Mouse (Mus musculus) heart, postnatal 36 days (tissue): ENCODE results near the gene Slc5a11. TPM values are rescaled to one million over a fixed set of nuclear protein-coding genes. Genes with fewer than 3 reads are reported as not detected.

Experiments used
- DNase-seq, 2 experiments: peaks; one replicate each; pipeline ENCODE4 v3.0.0; 2021 to 2022
- intact Hi-C: fragments of 180-260 bp; cut with DNase I; formaldehyde crosslinking; loops from one replicate; pipeline ENCODE4 v1.15.1; 2025
- total RNA-seq, 2 experiments: library from RNA; stranded (reverse); gene quantifications; 2 replicates each; pipeline ENCODE4 v1.2.3; 2021

The Slc5a11 gene
- total RNA-seq, 2 experiments from 2014 or later: not detected

DNA sequence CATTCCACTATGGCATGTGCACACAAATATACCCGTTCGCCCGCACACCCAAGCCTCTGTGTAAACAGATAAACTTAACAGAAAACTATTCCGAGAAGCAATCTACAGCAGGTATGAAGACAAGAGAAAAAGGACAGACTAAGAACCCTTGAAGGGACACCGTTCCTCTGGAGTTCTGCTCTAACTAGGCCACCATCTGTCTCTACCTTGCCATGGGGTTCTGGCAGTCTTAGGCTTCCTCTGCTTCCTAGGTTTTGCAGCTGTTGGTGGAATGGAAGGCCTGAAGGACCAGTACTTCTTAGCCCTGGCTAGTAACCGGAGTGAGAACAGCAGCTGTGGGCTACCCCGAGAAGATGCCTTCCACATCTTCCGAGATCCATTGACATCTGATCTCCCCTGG, 43.5 kb downstream of the Slc5a11 start:
- no peak for DNase-seq
- intact Hi-C loops: no loop called here

- intact Hi-C loops: no loop called here
These were observed 58.5 kb downstream of the Slc5a11 start for GRCm38 (mm10) chr7:123273056-123273455.

DNA sequence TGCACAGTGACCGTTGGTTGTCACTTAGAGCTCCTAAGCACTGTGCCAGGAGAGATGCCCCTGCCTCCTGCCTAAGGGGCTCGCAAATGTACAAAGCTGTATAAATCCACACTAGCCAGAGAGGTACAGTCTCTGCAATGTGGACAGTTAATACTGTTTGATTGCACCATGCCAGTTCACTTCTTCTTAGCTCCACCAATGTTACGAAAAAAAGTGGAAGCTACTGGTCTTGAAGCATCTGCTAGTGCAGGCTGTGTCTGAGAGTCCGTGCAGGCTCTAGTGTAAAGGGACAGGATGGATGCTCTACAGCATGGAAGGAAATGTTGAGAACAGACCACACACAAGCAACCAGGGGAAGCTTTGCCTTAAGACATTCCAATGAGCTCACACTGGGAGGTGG, 62.0 kb downstream of the Slc5a11 start:
- intact Hi-C loops: no loop called here
- DNase-seq: no peak

More at GRCm38 (mm10) chr7:123273056-123273455, 58.5 kb downstream of the Slc5a11 start:
- DNase-seq: no peak

DNA sequence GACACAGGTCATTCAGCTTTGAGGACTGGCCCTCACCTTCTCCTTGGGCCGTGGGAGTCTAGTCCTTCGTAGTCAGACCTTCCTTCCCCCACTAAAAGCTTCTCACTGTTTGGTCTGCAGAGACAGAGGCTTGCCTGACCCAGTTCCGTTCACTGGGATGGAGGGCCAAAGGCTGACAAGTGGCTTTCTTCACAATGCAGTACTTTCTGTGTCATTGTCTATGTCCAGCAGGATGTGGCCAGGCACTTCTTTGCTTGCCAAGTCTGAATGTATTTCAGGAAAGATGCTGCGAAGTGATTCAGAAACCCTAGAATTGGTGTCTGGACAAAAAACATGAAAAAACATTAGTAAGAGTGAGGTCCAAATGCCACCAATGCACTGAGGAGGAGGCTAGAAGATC, 65.2 kb downstream of the Slc5a11 start:
- intact Hi-C loops: no loop called here
- DNase-seq: no peak

- DNase-seq: no peak
- intact Hi-C loops: no loop called here
These were observed 69.2 kb downstream of the Slc5a11 start for GRCm38 (mm10) chr7:123283826-123284225.

DNA sequence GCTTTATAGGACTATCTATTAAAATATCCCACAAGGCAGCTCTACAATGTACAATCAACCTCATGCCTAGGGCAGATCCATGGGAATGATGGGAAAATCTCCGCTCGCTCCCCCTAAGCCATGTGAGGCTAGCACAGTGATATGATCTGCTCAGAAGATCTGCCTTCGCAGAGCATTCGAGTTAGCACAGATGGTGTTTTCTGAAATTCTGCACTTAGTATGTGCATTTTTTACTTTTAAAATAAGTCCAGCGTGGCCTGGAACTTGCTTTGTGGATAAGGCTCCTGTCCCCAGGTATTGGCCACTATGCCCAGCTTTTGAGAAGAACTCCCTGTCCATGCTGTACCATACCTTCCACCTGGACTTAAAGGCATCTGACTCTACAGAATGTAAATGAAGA, 71.3 kb downstream of the Slc5a11 start:
- intact Hi-C loops: no loop called here
- no peak for DNase-seq

DNA sequence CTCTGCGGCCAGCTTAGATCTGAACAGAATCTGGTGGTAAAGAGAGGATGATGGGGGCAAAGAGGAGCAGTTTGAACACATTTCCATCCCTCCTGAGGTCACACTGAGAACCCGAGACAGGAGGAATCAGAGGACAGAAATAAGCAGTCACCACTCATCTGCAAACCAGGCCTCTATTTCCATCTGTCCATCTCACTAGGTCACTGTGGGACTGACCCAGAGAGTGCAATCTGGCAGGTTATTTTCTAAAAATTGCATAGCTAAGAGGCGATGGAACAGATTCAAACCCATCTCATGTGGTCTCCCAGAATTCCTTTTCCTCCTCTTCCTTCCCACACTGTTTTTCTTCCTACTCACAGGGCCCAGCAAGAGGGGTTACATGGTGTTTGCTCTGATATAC, 73.3 kb downstream of the Slc5a11 start:
- DNase-seq: no peak
- intact Hi-C loops: no loop called here

- intact Hi-C loops: no loop called here
- no peak for DNase-seq
These were observed 74.6 kb downstream of the Slc5a11 start for GRCm38 (mm10) chr7:123289176-123289575.

GRCm38 (mm10) chr7:123291942-123292341, 77.4 kb downstream of the Slc5a11 start:
- intact Hi-C loops: loop anchor here (10.0 kb wide), 1 partner anchor 173 kb away; the partner anchor contains the start of gene Aqp8
- DNase-seq: no peak

GRCm38 (mm10) chr7:123293898-123294297, 79.3 kb downstream of the Slc5a11 start:
- intact Hi-C loops: loop anchor here (10.0 kb wide), 1 partner anchor 171 kb away; the partner anchor contains the start of gene Aqp8
- no peak for DNase-seq

GRCm38 (mm10) chr7:123295423-123295822, 80.8 kb downstream of the Slc5a11 start:
- no peak for DNase-seq
- intact Hi-C loops: loop anchor here (5.0 to 10.0 kb wide), 2 partner anchors 72 to 169 kb away; partner anchors contain the start of genes Aqp8, Arhgap17 and Lcmt1

DNA sequence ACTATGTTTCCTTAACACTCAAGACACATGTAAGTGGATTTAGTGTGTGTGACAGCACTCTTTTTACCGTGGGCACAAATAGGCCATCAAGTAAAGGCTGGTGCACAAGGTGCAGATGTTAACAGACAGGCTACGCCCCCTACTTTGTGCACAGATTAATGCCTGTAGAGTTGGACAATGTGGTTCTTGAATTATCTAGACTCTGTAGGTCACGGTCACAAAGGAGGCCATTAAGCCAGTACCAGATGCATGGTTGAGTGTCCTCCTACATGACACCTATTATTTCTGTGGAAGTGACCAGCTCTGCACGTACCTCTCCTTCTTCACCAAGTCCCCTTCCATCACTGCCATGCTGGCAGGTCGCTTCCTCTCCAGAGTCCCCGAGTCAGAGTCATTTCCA, 81.5 kb downstream of the Slc5a11 start:
- no peak for DNase-seq
- intact Hi-C loops: loop anchor here (5.0 to 10.0 kb wide), 2 partner anchors 71 to 169 kb away; partner anchors contain the start of genes Aqp8, Arhgap17 and Lcmt1

DNA sequence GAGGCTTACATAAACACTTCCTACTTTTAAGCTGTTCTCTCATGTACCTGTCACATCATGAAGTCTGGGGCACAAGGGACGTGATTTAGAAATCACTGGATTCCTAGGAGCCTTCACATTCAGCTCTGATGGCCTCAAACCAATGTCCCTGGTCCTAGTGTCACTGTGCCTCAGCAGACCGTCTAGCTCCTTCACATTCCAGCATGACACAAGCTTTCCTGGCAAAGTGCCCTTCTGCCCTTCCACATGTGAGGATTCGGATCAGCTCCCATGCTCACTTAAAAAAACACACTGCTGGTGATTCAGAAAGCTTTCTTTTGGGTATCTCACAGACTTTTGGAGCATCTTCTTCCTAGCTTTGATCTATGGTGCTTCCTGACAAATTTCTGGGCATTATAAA, 83.6 kb downstream of the Slc5a11 start:
- intact Hi-C loops: loop anchor here (5.0 to 10.0 kb wide), 2 partner anchors 69 to 167 kb away; partner anchors contain the start of genes Aqp8, Arhgap17 and Lcmt1
- DNase-seq: peak; percentile 44 to 48

GRCm38 (mm10) chr7:123300258-123300657, 85.7 kb downstream of the Slc5a11 start:
- DNase-seq: no peak
- intact Hi-C loops: no loop called here

DNA sequence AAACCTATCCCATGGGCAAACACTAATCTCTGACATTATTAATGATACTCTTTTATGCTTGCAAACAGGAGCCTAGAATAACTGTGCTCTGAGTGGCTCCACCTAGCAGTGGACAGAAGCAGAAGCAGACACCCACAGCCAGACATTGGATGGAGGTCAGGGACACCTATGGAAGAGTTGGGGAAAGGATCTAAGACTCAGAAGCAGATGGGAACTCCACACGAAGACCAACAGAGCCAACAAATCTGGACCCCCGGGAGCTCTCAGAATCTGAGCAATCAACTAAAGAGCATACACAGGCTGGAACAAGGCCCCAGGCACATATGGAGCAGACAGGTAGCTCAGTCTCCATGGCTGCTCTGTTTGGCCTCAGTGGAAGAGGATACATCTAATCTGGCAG, 90.8 kb downstream of the Slc5a11 start:
- intact Hi-C loops: no loop called here
- DNase-seq: no peak

- no peak for DNase-seq
These were observed 92.7 kb downstream of the Slc5a11 start for GRCm38 (mm10) chr7:123307236-123307635.

GRCm38 (mm10) chr7:123307887-123308558, 93.4 kb downstream of the Slc5a11 start:
- intact Hi-C loops: no loop called here
- no peak for DNase-seq

More at GRCm38 (mm10) chr7:123307236-123307635, 92.7 kb downstream of the Slc5a11 start:
- intact Hi-C loops: no loop called here

DNA sequence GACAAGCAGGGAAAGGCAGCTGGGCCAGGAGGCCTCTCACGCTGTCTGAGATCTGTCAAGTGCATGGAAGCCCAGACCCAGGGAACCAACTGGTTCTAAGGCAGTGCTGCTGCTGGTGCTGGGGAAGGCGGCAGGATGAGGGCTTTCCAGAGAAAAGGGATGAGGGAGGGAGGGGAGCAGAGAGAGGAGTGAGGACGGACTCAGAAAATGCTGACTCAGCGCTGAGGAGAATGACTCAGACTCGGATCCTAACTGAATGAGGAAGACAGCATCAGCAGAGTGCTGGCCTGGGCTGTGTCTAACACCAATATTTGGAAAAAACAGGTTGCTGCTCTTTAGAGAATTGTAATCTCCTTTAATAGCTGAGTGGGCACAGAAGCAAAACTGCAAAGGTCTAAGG, 97.3 kb downstream of the Slc5a11 start:
- intact Hi-C loops: no loop called here

GRCm38 (mm10) chr7:123312738-123313137, 98.2 kb downstream of the Slc5a11 start:
- intact Hi-C loops: no loop called here
- no peak for DNase-seq

More for the DNA sequence above, 97.3 kb downstream of the Slc5a11 start:
- no peak for DNase-seq

DNA sequence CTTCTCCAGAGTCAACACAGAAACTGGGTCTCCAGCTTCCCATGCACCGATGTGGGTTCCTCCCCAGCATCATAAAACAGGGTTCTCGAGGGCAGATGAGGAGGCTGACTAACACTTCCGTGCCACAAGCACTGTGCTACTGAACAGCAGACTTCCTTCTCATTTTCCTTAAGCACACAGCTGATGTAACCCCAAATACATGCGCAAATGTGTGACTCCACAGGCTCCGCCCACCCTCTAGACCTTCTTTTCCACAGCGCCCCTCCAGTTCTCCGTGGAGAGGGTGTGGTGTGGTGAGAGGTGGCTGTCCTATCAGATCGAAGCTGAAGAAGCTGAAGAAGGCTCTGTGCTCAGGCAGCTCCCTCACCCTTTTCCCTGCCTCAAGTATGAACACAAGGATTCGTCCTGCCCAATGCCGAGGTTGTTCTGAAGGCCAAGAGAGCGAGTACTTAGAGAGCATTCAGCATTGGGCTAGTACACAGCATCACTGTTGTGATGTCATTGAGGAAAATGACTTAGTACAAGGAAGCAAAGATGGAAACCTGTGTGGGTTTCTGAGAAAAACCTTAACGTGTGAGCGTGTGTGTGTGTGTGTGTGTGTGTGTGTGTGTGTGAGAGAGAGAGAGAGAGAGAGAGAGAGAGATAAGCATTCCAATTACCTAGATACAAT, 108.0 kb downstream of the Slc5a11 start:
- no peak for DNase-seq
- intact Hi-C loops: no loop called here
